Mouse (Mus musculus) lung, postnatal 14 days (tissue): ENCODE results near the gene Olfr470.
"Not testable (repeated sequence)": the region's sequence is repeated elsewhere in the genome, so short reads cannot be mapped to it uniquely, and the experiment has no call there.

Source experiments
- DNase-seq: peaks from one replicate; pipeline ENCODE4 v3.0.0; 2021

The Olfr470 gene

DNA sequence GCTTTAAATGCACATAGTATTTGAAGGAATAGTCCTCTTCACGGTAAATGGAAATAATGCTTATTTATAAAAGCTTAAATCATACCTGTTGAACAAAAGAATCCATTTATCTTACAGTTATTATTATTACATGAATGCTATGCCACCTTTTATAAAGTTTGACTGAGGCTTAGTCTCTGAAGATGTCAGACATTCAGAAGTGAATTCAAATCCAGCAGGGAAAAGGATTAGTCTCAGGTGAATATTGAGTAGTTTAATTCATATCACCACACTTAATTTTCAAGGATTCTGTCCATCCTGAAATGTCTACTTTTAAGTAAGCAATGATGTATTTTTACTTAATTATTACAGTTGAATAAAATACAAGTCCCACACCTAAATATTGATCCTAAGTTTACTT, at the start of gene Olfr470:
Olfr470 (minus strand) TSS at position 101 of the 400 bp plus-strand sequence.
- DNase-seq = not testable (repeated sequence)

DNA sequence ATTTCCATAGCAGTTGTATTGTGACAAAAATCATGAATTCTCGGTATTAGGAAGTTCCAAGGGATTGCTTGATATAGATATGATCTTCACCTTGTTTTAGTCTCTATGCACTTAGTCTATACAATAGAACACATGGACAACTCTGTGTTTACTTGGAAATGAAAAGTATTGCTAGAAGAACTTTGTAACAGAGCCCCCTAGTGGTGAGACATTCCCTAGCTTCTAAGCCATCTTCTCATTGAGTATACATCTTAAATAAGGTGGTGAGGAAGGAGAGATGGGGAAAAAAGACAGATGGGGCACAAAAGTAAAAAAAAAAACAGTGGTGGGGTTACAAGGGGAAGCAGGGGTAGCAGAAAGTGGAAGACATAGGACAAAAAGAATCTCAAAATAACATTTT, 5.6 kb downstream of the Olfr470 start:
- no peak for DNase-seq

DNA sequence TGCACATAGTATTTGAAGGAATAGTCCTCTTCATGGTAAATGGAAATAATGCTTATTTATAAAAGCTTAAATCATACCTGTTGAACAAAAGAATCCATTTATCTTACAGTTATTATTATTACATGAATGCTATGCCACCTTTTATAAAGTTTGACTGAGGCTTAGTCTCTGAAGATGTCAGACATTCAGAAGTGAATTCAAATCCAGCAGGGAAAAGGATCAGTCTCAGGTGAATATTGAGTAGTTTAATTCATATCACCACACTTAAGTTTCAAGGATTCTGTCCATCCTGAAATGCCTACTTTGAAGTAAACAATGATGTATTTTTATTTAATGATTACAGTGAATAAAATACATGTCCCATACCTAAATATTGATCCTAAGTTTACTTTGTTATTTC, 21.8 kb downstream of the Olfr470 start, which contains the start of gene Olfr469:
Olfr469 (minus strand) TSS at position 101 of the 400 bp plus-strand sequence.
- DNase-seq = not testable (repeated sequence)

DNA sequence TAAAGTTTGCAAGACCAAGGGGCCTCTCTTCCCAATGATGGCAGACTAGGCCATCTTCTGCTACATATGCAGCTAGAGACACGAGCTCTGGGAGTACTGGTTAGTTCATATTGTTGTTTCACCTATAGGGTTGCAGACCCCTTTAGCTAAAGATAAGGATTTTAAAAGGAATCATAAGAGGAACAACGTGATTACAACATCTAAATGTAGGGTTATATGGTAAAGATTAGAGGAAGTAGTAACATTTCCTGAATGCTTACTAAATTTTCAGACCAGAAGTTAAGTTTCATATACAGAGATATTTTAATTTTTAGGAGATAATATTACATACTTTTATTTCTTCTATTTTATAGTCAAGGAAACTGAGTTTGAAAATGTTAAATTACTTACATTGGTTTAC, 23.4 kb downstream of the Olfr470 start:
- DNase-seq = not testable (repeated sequence)

DNA sequence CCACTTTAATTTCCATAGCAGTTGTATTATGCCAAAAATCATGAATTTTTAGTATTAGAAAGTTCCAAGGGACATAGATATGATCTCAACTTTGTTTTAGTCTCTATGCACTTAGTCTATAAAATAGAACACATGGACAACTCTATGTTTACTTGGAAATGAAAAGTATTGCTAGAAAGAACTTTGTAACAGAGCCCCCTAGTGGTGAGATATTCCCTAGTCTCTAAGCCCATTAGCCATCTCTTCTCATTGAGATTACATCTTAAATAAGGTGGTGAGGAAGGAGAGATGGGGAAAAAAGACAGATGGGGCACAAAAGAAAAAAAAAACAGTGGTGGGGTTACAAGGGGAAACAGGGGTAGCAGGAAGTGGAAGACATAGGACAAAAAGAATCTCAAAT, 27.8 kb downstream of the Olfr470 start:
- no peak for DNase-seq

DNA sequence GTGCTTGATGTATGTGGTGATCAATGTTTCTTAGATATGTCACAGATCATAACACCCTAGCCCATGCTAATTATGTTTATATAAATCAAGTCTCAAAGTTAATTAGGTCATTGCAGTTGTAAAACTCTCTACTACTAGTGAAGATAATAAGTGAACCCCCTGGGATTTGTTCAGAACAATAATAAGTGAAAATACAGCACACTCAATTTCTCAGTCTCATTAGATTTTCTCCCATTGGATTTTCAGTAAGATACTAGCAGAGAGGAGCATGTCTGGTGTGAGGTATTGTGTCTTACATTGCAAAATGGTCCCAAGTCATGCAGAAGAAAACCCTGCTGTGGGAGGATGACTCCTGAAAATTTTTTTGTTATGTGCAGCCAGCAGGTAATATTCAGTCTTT, 35.3 kb downstream of the Olfr470 start, which contains the start of gene Olfr467:
Olfr467 (plus strand) TSS at position 301 of the 400 bp plus-strand sequence.
- no peak for DNase-seq

DNA sequence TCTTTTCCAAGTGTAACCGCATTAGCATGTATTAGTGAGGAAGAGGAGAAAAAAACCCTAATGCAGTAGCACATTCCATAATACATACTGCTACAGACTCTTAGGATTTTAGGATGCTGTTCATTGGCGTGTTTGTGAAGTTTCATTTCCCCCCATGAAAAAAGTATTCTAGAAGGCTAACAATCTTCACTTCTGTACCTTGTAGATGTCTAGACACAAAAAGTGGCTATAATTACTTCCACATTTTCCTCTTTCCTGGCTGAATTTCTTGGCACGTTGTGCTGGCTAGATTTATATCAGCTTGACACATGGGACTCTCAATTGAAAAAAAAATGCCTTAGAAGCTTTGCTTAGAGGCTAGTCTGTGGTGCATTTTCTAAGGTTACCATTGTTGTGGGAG, 45.2 kb downstream of the Olfr470 start:
- no peak for DNase-seq

DNA sequence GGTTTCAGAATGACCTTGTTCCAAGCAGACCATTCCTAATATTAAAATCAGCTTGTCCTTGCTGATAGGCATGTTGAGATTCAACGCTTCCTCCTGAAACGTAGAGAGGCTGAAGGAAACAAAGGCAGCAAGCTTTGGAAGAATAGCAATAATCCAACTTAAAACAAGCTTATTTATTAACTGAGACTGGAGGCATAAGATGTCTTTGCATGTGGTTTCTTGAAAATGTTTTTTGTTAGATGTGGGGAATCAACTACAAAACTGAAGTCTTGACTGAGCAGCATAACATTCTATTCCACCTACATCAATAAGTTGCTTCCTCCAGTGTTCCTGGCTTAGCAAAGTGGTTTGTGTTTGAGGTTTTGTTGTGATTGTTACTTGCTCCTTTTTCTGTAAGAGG, 46.2 kb downstream of the Olfr470 start, which contains the start of gene Ovch2:
Ovch2 (minus strand) TSS at position 101 of the 400 bp plus-strand sequence.
- no peak for DNase-seq

DNA sequence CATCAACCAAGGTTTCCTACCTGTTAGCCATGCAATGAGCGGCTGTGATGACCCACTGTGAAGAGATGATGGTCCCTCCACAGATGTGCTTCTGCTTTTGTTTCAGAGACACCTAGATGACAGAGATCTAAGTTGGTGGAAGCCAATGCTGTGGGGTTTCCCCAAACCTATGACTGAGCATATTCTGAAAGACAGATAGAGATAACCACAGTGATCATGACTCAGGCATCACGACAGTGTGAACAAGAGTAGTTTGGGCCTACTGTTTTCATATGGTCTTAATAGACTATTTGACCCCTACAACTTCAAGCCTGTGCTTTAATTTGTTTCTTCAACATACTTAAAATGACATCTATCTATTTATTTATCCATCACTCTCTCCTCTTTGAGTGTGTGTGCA, 50.8 kb downstream of the Olfr470 start:
- no peak for DNase-seq
